Mouse (Mus musculus) A20 (cell line): Measurements from ENCODE around the gene Dgkg.

Experiments used
- DNase-seq: peaks from one replicate; pipeline ENCODE4 v3.0.0-alpha.2; 2011; ENCODE audit warnings: low read depth, low spot score

The Dgkg gene

DNA sequence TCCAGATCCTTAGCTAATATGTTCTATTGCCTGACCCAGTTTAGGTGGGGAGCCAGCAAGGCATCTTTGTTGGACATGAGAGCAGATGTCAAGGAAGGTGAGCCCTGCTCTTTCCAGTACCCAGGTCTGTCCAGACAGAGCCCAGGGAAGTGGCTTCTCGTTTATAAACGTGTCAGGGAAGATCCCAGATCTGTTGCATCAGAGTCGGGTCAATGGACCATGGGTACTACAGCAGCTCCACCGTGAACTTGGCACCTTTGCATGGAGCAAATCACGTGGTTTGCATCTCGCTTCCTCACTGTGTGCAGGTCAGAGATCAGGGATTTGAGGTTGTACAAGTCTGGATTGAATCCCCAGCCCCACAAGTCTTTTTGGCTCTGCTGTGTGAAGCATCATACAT, 58.3 kb downstream of the Dgkg start:
- no peak for DNase-seq

- DNase-seq: no peak
Measured at GRCm38 (mm10) chr16:22596394-22596793, 60.6 kb downstream of the Dgkg start.

GRCm38 (mm10) chr16:22593907-22594306, 63.1 kb downstream of the Dgkg start:
- peak; percentile 34 for DNase-seq

GRCm38 (mm10) chr16:22589619-22590018, 67.4 kb downstream of the Dgkg start:
- DNase-seq: no peak

DNA sequence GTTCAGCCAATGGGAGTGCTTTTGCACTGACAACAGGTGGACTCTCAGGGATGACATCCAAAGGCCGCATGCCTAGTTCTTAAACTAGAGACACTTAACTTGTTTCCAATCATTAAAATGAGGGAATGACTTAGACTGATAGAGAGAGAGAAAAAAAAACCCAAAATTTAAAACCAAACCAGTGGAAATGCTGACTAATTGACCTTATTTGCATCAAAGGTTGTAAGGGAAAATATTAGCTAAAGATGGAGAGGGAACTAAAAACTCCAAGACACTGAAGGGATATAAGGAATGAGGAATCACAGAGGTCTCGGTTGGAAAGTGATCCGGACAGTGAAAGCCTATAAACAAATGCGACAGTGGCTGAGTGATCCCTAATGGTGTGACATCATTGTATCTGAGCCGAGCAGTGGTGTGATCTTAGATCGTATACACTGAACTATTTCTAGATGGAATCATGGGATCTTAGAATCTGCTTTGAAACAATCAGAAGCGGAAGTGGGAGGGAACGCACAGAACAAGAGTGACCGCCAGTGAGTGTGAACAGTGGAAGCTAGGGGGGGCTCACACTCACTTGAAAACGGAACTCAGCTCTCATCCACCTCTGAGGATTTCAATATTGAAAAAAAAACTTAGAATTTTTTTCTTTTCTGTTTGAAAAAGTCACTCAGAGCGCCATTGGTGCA, 70.7 kb downstream of the Dgkg start:
- peak; percentile 49 for DNase-seq

GRCm38 (mm10) chr16:22585523-22585922, 71.5 kb downstream of the Dgkg start:
- DNase-seq: no peak

GRCm38 (mm10) chr16:22583401-22583800, 73.6 kb downstream of the Dgkg start:
- no peak for DNase-seq

DNA sequence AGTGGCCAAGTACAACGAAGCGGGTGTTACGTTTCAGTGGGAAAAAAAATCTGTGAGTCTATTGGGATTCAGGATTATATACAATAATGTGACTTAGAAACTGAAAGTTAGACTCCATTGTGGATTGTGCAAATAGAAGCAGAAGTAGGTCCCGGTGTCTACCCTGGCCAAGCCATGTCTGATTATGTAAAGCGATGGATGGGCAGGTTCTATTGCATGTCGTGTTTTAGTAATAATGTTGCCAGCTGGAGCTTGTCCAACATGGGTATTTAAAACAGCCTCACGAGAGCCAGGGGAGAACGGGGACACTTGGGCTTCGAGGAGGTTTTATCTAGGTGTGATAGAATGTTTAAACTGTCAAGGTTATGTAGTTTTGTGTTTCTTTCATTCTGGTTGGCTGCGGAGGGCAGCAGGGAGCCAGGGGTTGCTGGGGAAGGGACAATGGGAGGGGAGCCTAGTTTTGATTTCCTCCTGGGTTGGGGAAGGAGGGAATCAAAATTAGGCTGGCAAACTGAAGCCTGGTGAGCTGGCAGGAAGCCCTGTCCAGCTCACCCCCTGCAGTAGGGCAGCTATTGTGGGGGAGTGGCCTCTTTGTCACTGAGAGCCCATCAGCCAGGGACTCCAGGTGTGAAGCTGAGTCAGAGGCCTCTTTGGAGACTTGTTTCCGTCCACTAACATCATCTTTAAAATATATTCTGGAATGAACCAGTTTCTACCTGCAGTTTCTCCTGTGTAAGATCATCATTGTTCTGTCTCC, 74.7 kb downstream of the Dgkg start:
- DNase-seq: no peak

GRCm38 (mm10) chr16:22580103-22580502, 76.9 kb downstream of the Dgkg start:
- DNase-seq: peak; percentile 28

DNA sequence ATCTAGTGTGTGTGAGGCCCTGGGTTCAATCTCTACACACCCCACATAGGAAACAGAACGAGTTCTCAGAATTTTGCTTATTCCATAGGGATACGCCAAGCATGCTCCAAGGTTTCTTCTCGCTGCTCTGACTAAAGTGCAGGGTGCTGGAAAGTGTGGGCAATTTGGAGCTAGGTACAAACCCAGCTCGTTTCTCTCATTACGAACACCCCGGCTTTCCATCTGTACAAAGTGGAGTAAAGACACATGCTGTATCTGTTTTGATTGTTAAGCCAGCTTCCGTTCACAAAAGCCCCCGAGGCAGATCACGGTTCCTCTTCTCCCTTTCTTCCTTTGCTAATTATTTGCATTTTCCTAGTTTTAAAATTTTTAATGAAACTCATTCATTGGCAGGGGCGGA, 78.1 kb downstream of the Dgkg start:
- DNase-seq: no peak

DNA sequence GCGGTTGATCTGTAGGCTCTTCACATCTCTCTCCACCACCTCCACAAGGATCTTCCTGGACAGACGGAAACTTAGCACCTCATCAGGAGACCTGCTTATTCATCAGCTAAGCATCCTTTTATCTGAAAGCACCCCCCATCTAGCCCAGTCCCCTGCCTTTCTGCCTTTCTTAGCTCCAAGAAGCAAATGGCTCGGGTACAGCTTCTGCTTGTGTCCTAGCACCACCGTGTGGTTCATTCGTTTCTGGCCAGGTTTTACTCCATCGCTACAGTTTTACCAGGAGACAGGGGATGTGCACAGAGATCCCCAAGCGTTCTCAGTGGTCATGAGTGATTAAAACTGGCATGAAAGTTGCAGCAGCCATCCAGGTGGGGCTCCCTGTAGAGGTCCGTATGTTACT, 79.4 kb downstream of the Dgkg start:
- no peak for DNase-seq

DNA sequence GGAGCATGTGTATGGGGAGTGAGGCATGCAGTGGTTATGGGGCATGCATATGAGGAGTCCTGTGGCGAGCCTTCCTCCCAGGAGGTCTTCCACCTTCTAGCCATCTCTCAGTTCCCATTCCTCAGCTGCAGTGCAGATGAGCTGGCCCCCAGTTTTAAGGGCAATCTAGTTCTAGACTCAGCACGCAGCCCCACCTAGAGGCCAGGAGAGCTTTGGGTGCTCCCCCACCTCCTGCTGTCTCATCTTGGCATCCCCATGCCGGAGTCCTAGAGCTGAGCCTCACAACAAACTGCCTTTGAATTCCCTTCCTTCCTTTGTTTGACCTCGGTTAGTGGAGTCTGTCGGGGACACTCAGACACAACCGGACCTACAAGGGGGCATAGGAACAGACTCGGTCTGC, 82.9 kb downstream of the Dgkg start:
- no peak for DNase-seq

DNA sequence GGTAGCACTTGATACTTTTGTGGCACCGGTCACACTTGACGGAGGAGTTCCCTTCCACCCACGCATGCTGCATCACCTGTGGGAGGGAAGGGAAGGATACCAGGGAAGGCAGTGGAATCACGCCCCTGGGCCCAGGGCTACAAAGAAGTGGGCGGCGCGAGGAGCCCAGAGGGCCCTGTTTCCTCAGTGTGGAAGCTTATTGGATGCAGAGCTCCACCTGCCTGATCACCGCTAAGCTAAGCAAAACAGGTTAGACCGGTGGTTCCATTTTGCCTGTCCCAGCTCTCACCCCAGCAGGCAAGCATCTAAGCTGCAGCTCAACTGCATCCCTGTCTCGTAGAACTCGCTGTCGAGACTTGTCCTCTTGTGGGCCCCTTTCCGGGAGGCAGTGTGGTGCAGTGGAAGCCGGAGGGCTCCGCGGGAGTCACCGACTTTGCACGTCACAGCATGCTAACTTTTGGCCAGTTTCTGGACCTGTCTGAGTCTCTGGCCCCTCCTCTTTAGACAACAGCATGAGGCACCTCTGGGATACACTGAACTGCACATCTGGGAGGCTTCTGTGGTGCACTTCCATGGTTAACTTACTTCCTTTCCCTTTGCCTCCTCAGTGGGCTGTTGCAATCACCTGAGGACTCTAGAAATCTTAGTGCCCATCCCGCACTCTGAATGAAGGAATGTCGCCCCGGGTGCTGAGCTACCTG, 84.2 kb downstream of the Dgkg start:
- DNase-seq: no peak

DNA sequence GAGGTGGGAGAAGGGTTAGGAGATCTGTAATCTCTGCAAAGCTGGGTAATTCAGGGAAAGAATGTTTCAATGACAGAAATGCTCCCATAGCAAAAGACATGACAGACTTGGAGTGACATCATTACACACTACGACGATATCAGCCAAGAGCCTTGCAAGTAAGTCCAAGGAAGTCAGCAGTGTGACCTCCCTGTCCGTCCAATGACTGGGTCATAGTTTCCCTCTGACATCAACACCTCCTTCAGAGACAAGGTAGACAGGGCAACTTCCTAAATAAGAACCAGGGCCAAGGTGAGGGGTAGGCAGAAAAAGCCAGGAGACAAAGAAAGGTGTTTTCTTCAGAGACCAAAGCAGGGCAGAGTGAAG, 92.1 kb downstream of the Dgkg start:
- no peak for DNase-seq

- DNase-seq: peak; percentile 68
Measured at GRCm38 (mm10) chr16:22564259-22564906, 92.6 kb downstream of the Dgkg start.

GRCm38 (mm10) chr16:22563594-22563993, 93.4 kb downstream of the Dgkg start:
- DNase-seq: no peak

GRCm38 (mm10) chr16:22554996-22555395, 102.0 kb downstream of the Dgkg start:
- peak; percentile 68 for DNase-seq

- no peak for DNase-seq
Measured at GRCm38 (mm10) chr16:22552351-22552750, 104.7 kb downstream of the Dgkg start.

- DNase-seq: no peak
Measured at GRCm38 (mm10) chr16:22551231-22552000, 105.6 kb downstream of the Dgkg start.

DNA sequence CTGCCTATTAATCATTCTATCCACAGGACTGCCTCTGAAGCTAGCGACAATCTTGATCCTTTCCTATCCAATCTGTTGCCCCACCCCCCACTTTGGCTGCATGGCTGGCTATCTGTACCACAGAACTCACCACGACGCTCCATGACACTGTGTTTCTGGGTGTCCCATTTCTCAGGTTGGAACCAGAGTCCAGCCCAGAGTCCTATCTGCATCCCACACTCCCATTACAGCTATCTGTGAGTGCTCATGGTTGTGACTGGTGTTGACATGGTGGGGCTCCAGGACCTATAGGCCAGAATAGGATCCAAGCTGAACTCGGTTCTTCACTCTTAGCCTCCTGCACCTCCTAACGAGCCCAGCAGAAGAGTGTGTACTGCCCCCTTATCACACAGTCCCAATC, 107.7 kb downstream of the Dgkg start:
- no peak for DNase-seq
